Mouse (Mus musculus) testis, adult 2 months (tissue): Measurements from ENCODE around the gene Zfp78.

ENCODE experiments used
- CTCF ChIP-seq: fragments of 200-500 bp; IDR thresholded peaks from 2 replicates; pipeline ENCODE4 v1.5.1; 2012; ENCODE audit warnings: low read depth, mild to moderate bottlenecking, inconsistent platforms, low read length, moderate library complexity; ENCODE audit not compliant: control insufficient read depth, insufficient read depth, insufficient replicate concordance
- POLR2A ChIP-seq: fragments of 200-500 bp; IDR thresholded peaks from 2 replicates; pipeline ENCODE4 v1.6.1; 2012; ENCODE audit warnings: low read depth, mild to moderate bottlenecking, inconsistent platforms, low read length, moderate library complexity; ENCODE audit not compliant: control insufficient read depth

- TF ChIP-seq CTCF (no peak), POLR2A (no peak)
Observed at GRCm38 (mm10) chr7:6384011-6384410, 20.9 kb downstream of the Zfp78 start.
